Mouse (Mus musculus) spleen, adult 2 months (tissue): ENCODE measurements around the gene Hmg20a.

ENCODE experiments used
- CTCF ChIP-seq: fragments of 200-500 bp; IDR thresholded peaks from 2 replicates; pipeline ENCODE4 v1.5.1; 2011; ENCODE audit warnings: mild to moderate bottlenecking, inconsistent platforms; ENCODE audit not compliant: insufficient read depth, insufficient read length, insufficient replicate concordance; ENCODE audit errors: extremely low read depth
- POLR2A ChIP-seq: fragments of 200-500 bp; IDR thresholded peaks from 2 replicates; pipeline ENCODE4 v1.6.1; 2011; ENCODE audit warnings: low read depth, low read length, inconsistent platforms

DNA sequence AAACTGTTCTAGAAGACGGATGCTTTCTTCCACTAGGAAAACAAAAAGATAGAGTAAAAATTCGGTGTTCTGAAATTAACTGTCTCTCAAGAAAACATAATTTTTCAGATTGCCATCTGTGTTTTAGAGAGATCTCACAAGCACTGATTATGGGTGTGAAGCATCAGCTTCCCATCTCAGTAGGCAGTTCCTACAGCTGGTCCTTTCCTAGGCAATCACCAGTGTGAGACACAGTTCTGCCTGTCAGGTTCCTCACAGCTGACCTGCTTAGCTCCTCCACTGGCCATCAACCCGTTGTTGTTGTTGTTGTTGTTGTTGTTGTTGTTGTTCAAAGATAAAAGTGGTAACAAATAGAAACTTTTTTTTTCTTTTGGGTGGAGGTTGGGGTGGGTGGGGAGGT is 67.7 kb downstream of the Hmg20a start:
- TF ChIP-seq CTCF (no peak), POLR2A (no peak)
